In genomic region chr12:30581277-30581676, GRCm38 (mm10) we compare ENCODE assay signal across 27 mouse cellular contexts. TPM values are rescaled to one million over a fixed set of nuclear protein-coding genes. Genes with fewer than 3 reads are reported as not detected.
DNase-seq lines count a peak whose midpoint lies in the region; ATAC-seq and TF ChIP-seq lines count a peak whose summit lies in the region.
"Had no signal": no experiment of that assay in that cellular context is flagged by ENCODE, and none has a peak within 500 bp of the region (broad histone marks: within the 10 kb centered on the region; RNA-seq: fewer than 3 reads in every experiment).

No protein-coding gene starts in this region.

- no peak for TF ChIP-seq CTCF in hindbrain, postnatal 0 days (IDR thresholded peaks at IDR 0.05; ENCODE audit: low read depth)

- peaks cover 9% of the 10 kb centered on the region; the same call in 1 of the 2 replicates for H3K4me1 ChIP-seq in kidney, embryonic 16.5 days (ENCODE audit: insufficient read depth, low read length)
- peaks cover 7% of the 10 kb centered on the region; the same call in 1 of the 2 replicates for H3K4me1 ChIP-seq in hindbrain, postnatal 0 days (ENCODE audit: insufficient read depth, low read length)

- peak; percentile 16 for DNase-seq in kidney, adult 11 months
- peak; percentile 26 for DNase-seq in kidney, adult 9 months
- DNase-seq in kidney, postnatal 14 days, result no peak
- DNase-seq in kidney, postnatal 10 days, result peak; percentile 28
- DNase-seq in ovary, postnatal 36 days (ENCODE audit: low spot score), result no peak
- DNase-seq in hindbrain, postnatal 0 days (ENCODE audit: low spot score), result no peak
- DNase-seq: adrenal gland, postnatal 10 days; adrenal gland, postnatal 36 days; B cell, adult 2 months; cerebellum, adult 18-20 months; cerebellum, adult 9-10 months; cerebellum, postnatal 14 days; gastrocnemius, postnatal 10 days; gastrocnemius, postnatal 36 days; heart, postnatal 10 days; heart, postnatal 36 days had no signal

- H3K9ac ChIP-seq in kidney, embryonic 16.5 days (replicated peaks; ENCODE audit: low read length), result no peak overlapping the region
- no peak overlapping the region for H3K9ac ChIP-seq in hindbrain, postnatal 0 days (replicated peaks; ENCODE audit: low read length)
- H3K9ac ChIP-seq: forebrain, embryonic 13.5 days; heart, embryonic 12.5 days; heart, embryonic 15.5 days; hindbrain, embryonic 13.5 days had no signal

- H3K4me2 ChIP-seq in kidney, embryonic 16.5 days (replicated peaks; ENCODE audit: low read depth, low read length), result no peak overlapping the region
- no peak overlapping the region for H3K4me2 ChIP-seq in hindbrain, postnatal 0 days (ENCODE audit: low read depth, low read length)
- H3K4me2 ChIP-seq: forebrain, embryonic 13.5 days; heart, embryonic 12.5 days; heart, embryonic 15.5 days; hindbrain, embryonic 13.5 days had no signal

- ATAC-seq in kidney, embryonic 16.5 days (ENCODE audit: low FRiP score, low TSS enrichment), result no peak
- no peak for ATAC-seq in hindbrain, postnatal 0 days
- ATAC-seq: forebrain, embryonic 13.5 days; forebrain, embryonic 16.5 days; Patski had no signal

- no peaks in the 10 kb centered on the region for H3K27me3 ChIP-seq in kidney, embryonic 16.5 days (ENCODE audit: insufficient read depth, low read length)
- no peaks in the 10 kb centered on the region for H3K27me3 ChIP-seq in hindbrain, postnatal 0 days (ENCODE audit: insufficient read depth, low read length)
- H3K27me3 ChIP-seq: CH12.LX; heart, embryonic 15.5 days had no signal

- no peak overlapping the region for H3K4me3 ChIP-seq in kidney, embryonic 16.5 days (ENCODE audit: low read length)
- H3K4me3 ChIP-seq in hindbrain, postnatal 0 days (ENCODE audit: low read length), result no peak overlapping the region
- H3K4me3 ChIP-seq: forebrain, embryonic 10.5 days; forebrain, embryonic 13.5 days; heart, embryonic 12.5 days; heart, embryonic 15.5 days; hindbrain, embryonic 10.5 days; hindbrain, embryonic 13.5 days had no signal

- no peaks in the 10 kb centered on the region for H3K9me3 ChIP-seq in kidney, embryonic 16.5 days (ENCODE audit: low read length)
- no peaks in the 10 kb centered on the region for H3K9me3 ChIP-seq in hindbrain, postnatal 0 days (ENCODE audit: low read length)
- H3K9me3 ChIP-seq: forebrain, embryonic 10.5 days; forebrain, embryonic 13.5 days; G1E; heart, embryonic 12.5 days; heart, embryonic 15.5 days; hindbrain, embryonic 10.5 days; hindbrain, embryonic 13.5 days had no signal

- 71% methylated on average over 10 of the region's 10 CpGs for WGBS in kidney, embryonic 16.5 days
- 89% methylated on average over 10 of the region's 10 CpGs for WGBS in hindbrain, postnatal 0 days

- no peaks in the 10 kb centered on the region for H3K36me3 ChIP-seq in kidney, embryonic 16.5 days (ENCODE audit: insufficient read depth, low read length)
- H3K36me3 ChIP-seq in hindbrain, postnatal 0 days (ENCODE audit: insufficient read depth, low read length), result no peaks in the 10 kb centered on the region
- H3K36me3 ChIP-seq: forebrain, embryonic 10.5 days; heart, embryonic 12.5 days; heart, embryonic 15.5 days; hindbrain, embryonic 10.5 days; hindbrain, embryonic 13.5 days had no signal

- H3K27ac ChIP-seq in kidney, embryonic 16.5 days (ENCODE audit: low read length), result no peak overlapping the region
- no peak overlapping the region for H3K27ac ChIP-seq in hindbrain, postnatal 0 days
- H3K27ac ChIP-seq: forebrain, embryonic 10.5 days; forebrain, embryonic 13.5 days; heart, embryonic 15.5 days; hindbrain, embryonic 10.5 days; hindbrain, embryonic 13.5 days had no signal

RNA-seq across cellular contexts. Expression of gene Tmem18, which starts 2.9 kb away (rescaled TPM):
- 34.8 and 35.7 TPM in 2 replicates for polyA plus RNA-seq in kidney, embryonic 16.5 days (2015; fragmentation: Nextera tagmentation; extraction: Ambion mirVana)
- 40.7 and 44.5 TPM in 2 replicates for total RNA-seq in hindbrain, postnatal 0 days (2014; rRNA removed)
- polyA plus RNA-seq in hindbrain, postnatal 0 days (2015; fragmentation: Nextera tagmentation; extraction: Ambion mirVana), result 40.2 and 40.4 TPM in 2 replicates

Comparison
In these comparisons a context has a peak if more than half of its experiments do, and no peak if none do; other contexts are left out.
1. DNase-seq: peak in kidney, adult 11 months (single experiment), kidney, adult 9 months (single experiment) and kidney, postnatal 10 days (single experiment); none in kidney, postnatal 14 days (single experiment), ovary, postnatal 36 days (single experiment) and hindbrain, postnatal 0 days (single experiment).